Mouse (Mus musculus) CH12.LX (cell line): Measurements from ENCODE around the gene Vamp8. TPM values are rescaled to one million over a fixed set of nuclear protein-coding genes. Genes with fewer than 3 reads are reported as not detected.

Experiments
- DNase-seq: peaks from one replicate; pipeline ENCODE4 v3.0.0-alpha.2; 2013; ENCODE audit errors: extremely low read depth
- H3K27ac ChIP-seq: 2 replicates; pipeline ENCODE4 v1.5.1; 2012; ENCODE audit warnings: low read depth, mild to moderate bottlenecking, control low read depth, moderate library complexity; ENCODE audit not compliant: insufficient read depth
- H3K27me3 ChIP-seq: replicated peaks from 2 replicates; pipeline ENCODE3; 2012; ENCODE audit warnings: inconsistent platforms
- H3K36me3 ChIP-seq, 2 experiments: replicated peaks in 1 of 2; 2 replicates each; pipeline versions ENCODE3 to v1.6.1; 2012; ENCODE audit warnings: inconsistent platforms in 1 of 2, low read length in 1 of 2, mild to moderate bottlenecking in 1 of 2, mixed read lengths in 1 of 2, moderate library complexity in 1 of 2; ENCODE audit not compliant: control insufficient read depth in 1 of 2, insufficient read depth in 1 of 2
- H3K4me1 ChIP-seq, 2 experiments: 2 replicates each; pipeline ENCODE4 v1.6.1; 2012; ENCODE audit warnings: inconsistent platforms in 1 of 2, moderate library complexity in 1 of 2; ENCODE audit not compliant: insufficient read depth in 2 of 2, control insufficient read depth in 1 of 2
- H3K4me2 ChIP-seq: 2 replicates; pipeline ENCODE4 v1.6.1; 2012; ENCODE audit warnings: low read depth, mild to moderate bottlenecking, control low read depth; ENCODE audit not compliant: poor library complexity, insufficient read depth, severe bottlenecking
- H3K4me3 ChIP-seq, 3 experiments: fragments of 150-350 bp in 1 of 3; sonication (generic) in 1 of 3; replicated peaks in 1 of 3; 2 replicates each; pipeline versions ENCODE3 to v1.5.1; 2011 to 2012; ENCODE audit warnings: low read depth in 2 of 3, low read length in 2 of 3, mild to moderate bottlenecking in 2 of 3, moderate library complexity in 2 of 3, control low read depth in 1 of 3, improper control_type of control experiment in 1 of 3, inconsistent platforms in 1 of 3, mixed read lengths in 1 of 3; ENCODE audit not compliant: poor library complexity in 1 of 3
- H3K79me2 ChIP-seq: replicated peaks from 2 replicates; pipeline ENCODE4 v1.6.1; 2012; ENCODE audit warnings: mild to moderate bottlenecking, moderate library complexity; ENCODE audit not compliant: control insufficient read depth, poor library complexity, insufficient read depth, severe bottlenecking; ENCODE audit errors: extremely low read depth
- H3K9ac ChIP-seq: 2 replicates; pipeline ENCODE4 v1.6.1; 2012; ENCODE audit warnings: low read depth, mild to moderate bottlenecking, control low read depth, moderate library complexity; ENCODE audit not compliant: insufficient read depth
- H3K9me3 ChIP-seq: replicated peaks from 2 replicates; pipeline ENCODE3; 2012; ENCODE audit warnings: low read length, inconsistent platforms, mixed read lengths
- BHLHE40 ChIP-seq: IDR thresholded peaks from 2 replicates; pipeline ENCODE4 v1.6.1; 2011; ENCODE audit warnings: mild to moderate bottlenecking, low read depth, low read length, improper control_type of control experiment
- CHD1 ChIP-seq: IDR thresholded peaks from 2 replicates; pipeline ENCODE4 v1.6.1; 2012; ENCODE audit warnings: low read depth, low read length, improper control_type of control experiment, inconsistent platforms
- CHD2 ChIP-seq: IDR thresholded peaks from 2 replicates; pipeline ENCODE4 v1.6.1; 2011; ENCODE audit warnings: low read length, improper control_type of control experiment
- CTCF ChIP-seq, 2 experiments: IDR thresholded peaks in 1 of 2; conservative IDR thresholded peaks in 1 of 2; 2 replicates each; pipeline ENCODE4 v1.5.1; 2011 to 2012; ENCODE audit warnings: low read depth in 2 of 2, low read length in 2 of 2, improper control_type of control experiment in 1 of 2, inconsistent platforms in 1 of 2, mild to moderate bottlenecking in 1 of 2, moderate library complexity in 1 of 2
- E2F4 ChIP-seq: IDR thresholded peaks from 2 replicates; pipeline ENCODE4 v1.6.1; 2011; ENCODE audit warnings: low read depth, low read length, improper control_type of control experiment; ENCODE audit not compliant: insufficient replicate concordance
- ELF1 ChIP-seq: IDR thresholded peaks from 2 replicates; pipeline ENCODE4 v1.6.1; 2014; ENCODE audit warnings: low read depth, mild to moderate bottlenecking, inconsistent platforms, low read length, improper control_type of control experiment
- EP300 ChIP-seq: IDR thresholded peaks from 2 replicates; pipeline ENCODE4 v1.6.1; 2011; ENCODE audit warnings: low read length, improper control_type of control experiment
- GABPA ChIP-seq: IDR thresholded peaks from 2 replicates; pipeline ENCODE4 v1.6.1; 2012; ENCODE audit warnings: low read depth, low read length, improper control_type of control experiment, inconsistent platforms; ENCODE audit not compliant: insufficient replicate concordance
- JUN ChIP-seq: IDR thresholded peaks from 2 replicates; pipeline ENCODE4 v1.6.1; 2011; ENCODE audit warnings: low read depth, mild to moderate bottlenecking, low read length, improper control_type of control experiment, moderate library complexity; ENCODE audit not compliant: insufficient read depth
- JUND ChIP-seq: conservative IDR thresholded peaks from 2 replicates; pipeline ENCODE4 v1.6.1; 2011; ENCODE audit warnings: low read depth, low read length, improper control_type of control experiment
- MXI1 ChIP-seq: IDR thresholded peaks from 2 replicates; pipeline ENCODE4 v1.6.1; 2011; ENCODE audit warnings: mild to moderate bottlenecking, low read depth, low read length, improper control_type of control experiment
- MYC ChIP-seq: IDR thresholded peaks from 2 replicates; pipeline ENCODE4 v1.6.1; 2011; ENCODE audit warnings: low read depth, mild to moderate bottlenecking, improper control_type of control experiment, low read length
- NELFE ChIP-seq: IDR thresholded peaks from 2 replicates; pipeline ENCODE4 v1.6.1; 2011; ENCODE audit warnings: low read depth, low read length, improper control_type of control experiment
- NRF1 ChIP-seq: IDR thresholded peaks from 2 replicates; pipeline ENCODE4 v1.6.1; 2014; ENCODE audit warnings: low read depth, mild to moderate bottlenecking, inconsistent platforms, low read length, improper control_type of control experiment, moderate library complexity
- PAX5 ChIP-seq: IDR thresholded peaks from 2 replicates; pipeline ENCODE4 v1.6.1; 2012; ENCODE audit warnings: low read length, inconsistent platforms, mixed read lengths
- POLR2A ChIP-seq: IDR thresholded peaks from 2 replicates; pipeline ENCODE4 v1.6.1; 2011; ENCODE audit warnings: low read depth, mild to moderate bottlenecking, improper control_type of control experiment, low read length
- POLR2AphosphoS2 ChIP-seq: IDR thresholded peaks from 2 replicates; pipeline ENCODE4 v1.6.1; 2011; ENCODE audit warnings: low read depth, low read length, improper control_type of control experiment
- RCOR1 ChIP-seq: conservative IDR thresholded peaks from 2 replicates; pipeline ENCODE4 v1.6.1; 2012; ENCODE audit warnings: low read depth, mild to moderate bottlenecking, inconsistent platforms, low read length, improper control_type of control experiment
- SIN3A ChIP-seq: IDR thresholded peaks from 2 replicates; pipeline ENCODE4 v1.6.1; 2012; ENCODE audit warnings: low read length, improper control_type of control experiment, inconsistent platforms
- SMC3 ChIP-seq: IDR thresholded peaks from 2 replicates; pipeline ENCODE4 v1.6.1; 2011; ENCODE audit warnings: low read depth, low read length, improper control_type of control experiment
- TBP ChIP-seq: conservative IDR thresholded peaks from 2 replicates; pipeline ENCODE4 v1.6.1; 2011; ENCODE audit warnings: low read depth, low read length, improper control_type of control experiment
- UBTF ChIP-seq: IDR thresholded peaks from 2 replicates; pipeline ENCODE4 v1.6.1; 2012; ENCODE audit warnings: low read depth, mild to moderate bottlenecking, inconsistent platforms, low read length, improper control_type of control experiment, moderate library complexity
- USF1 ChIP-seq: IDR thresholded peaks from 2 replicates; pipeline ENCODE4 v1.6.1; 2014; ENCODE audit warnings: low read depth, mild to moderate bottlenecking, inconsistent platforms, low read length, improper control_type of control experiment
- USF2 ChIP-seq: conservative IDR thresholded peaks from 2 replicates; pipeline ENCODE4 v1.6.1; 2011; ENCODE audit warnings: low read depth, low read length, improper control_type of control experiment
- ZC3H11A ChIP-seq: IDR thresholded peaks from 2 replicates; pipeline ENCODE4 v1.6.1; 2012; ENCODE audit warnings: low read depth, mild to moderate bottlenecking, inconsistent platforms, low read length, improper control_type of control experiment
- ZKSCAN1 ChIP-seq: IDR thresholded peaks from 2 replicates; pipeline ENCODE4 v1.6.1; 2012; ENCODE audit warnings: low read depth, inconsistent platforms, low read length, improper control_type of control experiment, borderline replicate concordance
- ZMIZ1 ChIP-seq: IDR thresholded peaks from 2 replicates; pipeline ENCODE4 v1.6.1; 2012; ENCODE audit warnings: low read depth, mild to moderate bottlenecking, inconsistent platforms, low read length, improper control_type of control experiment
- ZNF384 ChIP-seq: IDR thresholded peaks from 2 replicates; pipeline ENCODE4 v1.6.1; 2012; ENCODE audit warnings: low read depth, low read length, improper control_type of control experiment, inconsistent platforms
- dilution Hi-C: fragments of 300-500 bp; cut with MboI; formaldehyde crosslinking; loops from 2 replicates; pipeline ENCODE4 v1.14.3; 2020; ENCODE audit warnings: low sequenced_read_pairs; ENCODE audit not compliant: extremely low pct_unique_long_range_greater_than_20kb, extremely low pct_ligation_motif_present
- in situ Hi-C: fragments of 300-500 bp; cut with MboI; formaldehyde crosslinking; loops from 3 replicates; pipeline ENCODE4 v1.14.3; 2019; ENCODE audit warnings: low sequenced_read_pairs, low pct_ligation_motif_present, low pct_unique_long_range_greater_than_20kb, mixed read lengths
- polyA plus RNA-seq: library from polyadenylated mRNA; unstranded; fragments of >175 nt; gene quantifications from 2 replicates; pipeline ENCODE4 v1.2.1, GENCODE M21; 2012; ENCODE audit warnings: low read depth; ENCODE audit not compliant: insufficient read length
- total RNA-seq, 2 experiments: library from RNA; depleted of rRNA; stranded (reverse); fragments of 300-350 nt in 1 of 2; fragments of >200 nt in 1 of 2; gene quantifications; 2 replicates each; pipeline ENCODE4 v1.2.3; 2012 to 2014

The Vamp8 gene
- total and polyA plus RNA-seq, 3 experiments = 98.9 to 130 (median 110) TPM

- no peak for TF ChIP-seq ZKSCAN1
- peak; percentile 88 for TF ChIP-seq POLR2A
- peak; percentile 78; the same call in 1 of the 2 replicates for TF ChIP-seq MXI1
- no peak for TF ChIP-seq EP300
- TF ChIP-seq JUN = no peak
- TF ChIP-seq CTCF (conservative IDR thresholded peaks at IDR 0.05 in 1 of 2, IDR thresholded peaks at IDR 0.05 in 1 of 2; ENCODE audit: low read depth in 2 of 2, low read length in 2 of 2) = peak in 1 of 2 experiments; percentile 50; a peak in 2 of 4 replicates
- no peak for TF ChIP-seq MYC
- no peak for TF ChIP-seq JUND
- no peak for TF ChIP-seq CHD1
- no peak for TF ChIP-seq GABPA
- TF ChIP-seq, all 38 proteins: peak for 16
Observed at GRCm38 (mm10) chr6:72362132-72363028, 28.1 kb downstream of the Vamp8 start (continued).

GRCm38 (mm10) chr6:72361121-72361551 lies 29.4 kb downstream of the Vamp8 start:
- in situ Hi-C loops = no loop called here

GRCm38 (mm10) chr6:72360599-72360935 lies 29.9 kb downstream of the Vamp8 start:
- dilution Hi-C loops = no loop called here
- H3K9me3 ChIP-seq = peaks cover 2% of the 10 kb centered on the region
- peaks cover 15% of the 10 kb centered on the region for H3K79me2 ChIP-seq
- H3K27ac ChIP-seq = no peak overlapping the region
- in situ Hi-C loops = no loop called here
- peaks cover 38 to 56% of the 10 kb centered on the region in 2 experiments for H3K36me3 ChIP-seq
- DNase-seq = no peak
- H3K9ac ChIP-seq = no peak overlapping the region
- H3K4me3 ChIP-seq = no peak overlapping the region
- H3K4me2 ChIP-seq = no peak overlapping the region
- TF ChIP-seq NELFE = no peak
- no peak for TF ChIP-seq CHD2
- no peak for TF ChIP-seq SMC3
- TF ChIP-seq RCOR1 = no peak
- TF ChIP-seq ZNF384 = no peak
- TF ChIP-seq USF2 = no peak
- TF ChIP-seq POLR2A = no peak
- no peak for TF ChIP-seq PAX5
- TF ChIP-seq CHD1 = no peak
- peaks cover 3 to 18% of the 10 kb centered on the region in 2 experiments; a peak in 3 of 4 replicates for H3K4me1 ChIP-seq
- no peaks in the 10 kb centered on the region for H3K27me3 ChIP-seq

More at GRCm38 (mm10) chr6:72361121-72361551, 29.4 kb downstream of the Vamp8 start:
- Histone ChIP-seq H3K79me2 (peaks cover 15% of the 10 kb centered on the region), H3K9me3 (no peaks in the 10 kb centered on the region), H3K27me3 (no peaks in the 10 kb centered on the region), H3K4me3 (peak overlapping the region; percentile 79 to 98 (median 97)), H3K4me2 (peak overlapping the region; percentile 45), H3K36me3 (peaks cover 37 to 51% of the 10 kb centered on the region in 2 experiments), H3K9ac (peak overlapping the region; percentile 90), H3K27ac (no peak overlapping the region), H3K4me1 (peaks cover 3 to 18% of the 10 kb centered on the region in 2 experiments; a peak in 3 of 4 replicates)
- dilution Hi-C loops = no loop called here
- DNase-seq = no peak
- TF ChIP-seq ZMIZ1 (no peak), SIN3A (no peak), ELF1 (no peak), UBTF (no peak), NRF1 (no peak), USF1 (no peak), BHLHE40 (no peak), ZKSCAN1 (no peak), E2F4 (no peak), TBP (no peak), ZC3H11A (no peak), PAX5 (no peak), JUND (no peak), POLR2AphosphoS2 (no peak)
- TF ChIP-seq, all 38 proteins: peak for 0
